Mouse (Mus musculus) intestine, embryonic 16.5 days (tissue): ENCODE results near the gene Tmem63a. TPM values are rescaled to one million over a fixed set of nuclear protein-coding genes. Genes with fewer than 3 reads are reported as not detected.

ENCODE experiments used
- ATAC-seq: fragments of 200-750 bp; cut with Nextera tagmentation; 2 replicates; pipeline ENCODE4 v1.8.0; 2017; ENCODE audit warnings: moderate TSS enrichment, moderate library complexity
- H3K27ac ChIP-seq: fragments of 300-500 bp; sonication (generic); 2 replicates; pipeline ENCODE4 v1.5.1; 2014; ENCODE audit warnings: mild to moderate bottlenecking, low read length
- H3K27me3 ChIP-seq: fragments of 300-500 bp; sonication (generic); replicated peaks from 2 replicates; pipeline ENCODE4 v1.6.1; 2014; ENCODE audit warnings: low read length, control low read depth, mixed read lengths; ENCODE audit not compliant: control insufficient read depth, insufficient read depth
- H3K36me3 ChIP-seq: fragments of 300-500 bp; sonication (generic); 2 replicates; pipeline ENCODE4 v1.6.1; 2014; ENCODE audit warnings: low read length, control low read depth; ENCODE audit not compliant: control insufficient read depth, insufficient read depth
- H3K4me1 ChIP-seq: fragments of 300-500 bp; sonication (generic); 2 replicates; pipeline ENCODE4 v1.6.1; 2014; ENCODE audit warnings: low read length, control low read depth, mixed read lengths; ENCODE audit not compliant: control insufficient read depth, insufficient read depth
- H3K4me2 ChIP-seq: fragments of 300-500 bp; sonication (generic); 2 replicates; pipeline ENCODE4 v1.6.1; 2014; ENCODE audit warnings: low read depth, low read length, control low read depth
- H3K4me3 ChIP-seq: fragments of 300-500 bp; sonication (generic); 2 replicates; pipeline ENCODE4 v1.5.1; 2014; ENCODE audit warnings: mild to moderate bottlenecking, low read length
- H3K9ac ChIP-seq: fragments of 300-500 bp; sonication (generic); 2 replicates; pipeline ENCODE4 v1.6.1; 2014; ENCODE audit warnings: low read depth, low read length
- H3K9me3 ChIP-seq: fragments of 300-500 bp; sonication (generic); 2 replicates; pipeline ENCODE4 v1.6.1; 2016; ENCODE audit warnings: low read length, control low read depth; ENCODE audit not compliant: control insufficient read depth
- WGBS: fragments of 180-500 bp; shearing (Covaris S2); extraction: QIAGEN DNeasy Blood & Tissue Kit; methylation state at CpG from one replicate; pipeline ENCODE4 v1.1.7; 2014; 5-methylcytosine and 5-hydroxymethylcytosine counted together
- polyA plus RNA-seq: library from polyadenylated mRNA; unstranded; fragments of >200 nt; fragmentation: Nextera tagmentation; extraction: Ambion mirVana; gene quantifications from 2 replicates; pipeline ENCODE4 v1.2.1, GENCODE M21; 2015

Gene Tmem63a
- polyA plus RNA-seq, 1 experiment from 2014 or later: 14.9 TPM

- 0 out of 2 replicates have a peak, but pooled peaks have one; percentile 13 for ATAC-seq
- WGBS: 3% methylated on average over 9 of the region's 9 CpGs
Observed at GRCm38 (mm10) chr1:180987759-180988158, 45.6 kb downstream of the Tmem63a start.

GRCm38 (mm10) chr1:180990671-180991070 lies 48.5 kb downstream of the Tmem63a start:
- Histone ChIP-seq H3K4me1 (no peaks in the 10 kb centered on the region), H3K36me3 (no peaks in the 10 kb centered on the region), H3K4me2 (no peak overlapping the region), H3K4me3 (no peak overlapping the region), H3K27me3 (no peaks in the 10 kb centered on the region), H3K9ac (no peak overlapping the region), H3K27ac (no peak overlapping the region), H3K9me3 (no peaks in the 10 kb centered on the region)
- WGBS: 64% methylated on average over 3 of the region's 3 CpGs
- ATAC-seq: no peak

More at GRCm38 (mm10) chr1:180987759-180988158, 45.6 kb downstream of the Tmem63a start:
- H3K9ac ChIP-seq: no peak overlapping the region
- no peaks in the 10 kb centered on the region for H3K9me3 ChIP-seq
- no peak overlapping the region for H3K27ac ChIP-seq
- no peaks in the 10 kb centered on the region for H3K27me3 ChIP-seq
- H3K36me3 ChIP-seq: no peaks in the 10 kb centered on the region
- no peaks in the 10 kb centered on the region for H3K4me1 ChIP-seq
- H3K4me3 ChIP-seq: no peak overlapping the region
- H3K4me2 ChIP-seq: no peak overlapping the region

GRCm38 (mm10) chr1:180992142-180992541 lies 50.0 kb downstream of the Tmem63a start:
- ATAC-seq: no peak
- no peak overlapping the region for H3K9ac ChIP-seq
- no peaks in the 10 kb centered on the region for H3K4me1 ChIP-seq
- H3K27me3 ChIP-seq: no peaks in the 10 kb centered on the region
- WGBS: 45% methylated on average over 3 of the region's 3 CpGs
- H3K4me3 ChIP-seq: no peak overlapping the region
- H3K36me3 ChIP-seq: no peaks in the 10 kb centered on the region
- no peaks in the 10 kb centered on the region for H3K9me3 ChIP-seq
- no peak overlapping the region for H3K4me2 ChIP-seq
- no peak overlapping the region for H3K27ac ChIP-seq

GRCm38 (mm10) chr1:181000501-181001092 lies 58.5 kb downstream of the Tmem63a start:
- Histone ChIP-seq H3K27me3 (no peaks in the 10 kb centered on the region), H3K9me3 (no peaks in the 10 kb centered on the region), H3K27ac (no peak overlapping the region), H3K4me1 (peaks cover 3% of the 10 kb centered on the region), H3K9ac (no peak overlapping the region), H3K4me2 (no peak overlapping the region), H3K4me3 (no peak overlapping the region), H3K36me3 (no peaks in the 10 kb centered on the region)
- ATAC-seq: peak; percentile 63; the same call in 1 of the 2 replicates
- 24% methylated on average over 10 of the region's 10 CpGs for WGBS

- Histone ChIP-seq H3K27ac (no peak overlapping the region), H3K4me1 (peaks cover 3% of the 10 kb centered on the region)
- WGBS: 90% methylated on average over 3 of the region's 3 CpGs
Observed at GRCm38 (mm10) chr1:181001217-181001616, 59.1 kb downstream of the Tmem63a start.

GRCm38 (mm10) chr1:181001621-181002020 lies 59.5 kb downstream of the Tmem63a start:
- H3K9ac ChIP-seq: no peak overlapping the region
- H3K36me3 ChIP-seq: no peaks in the 10 kb centered on the region
- H3K27me3 ChIP-seq: no peaks in the 10 kb centered on the region
- H3K27ac ChIP-seq: no peak overlapping the region
- H3K4me3 ChIP-seq: no peak overlapping the region
- WGBS: 86% methylated on average over 3 of the region's 3 CpGs
- no peak for ATAC-seq
- no peak overlapping the region for H3K4me2 ChIP-seq
- no peaks in the 10 kb centered on the region for H3K9me3 ChIP-seq
- peaks cover 3% of the 10 kb centered on the region for H3K4me1 ChIP-seq

More at GRCm38 (mm10) chr1:181001217-181001616, 59.1 kb downstream of the Tmem63a start:
- Histone ChIP-seq H3K4me3 (no peak overlapping the region), H3K27me3 (no peaks in the 10 kb centered on the region), H3K36me3 (no peaks in the 10 kb centered on the region), H3K9ac (no peak overlapping the region), H3K4me2 (no peak overlapping the region), H3K9me3 (no peaks in the 10 kb centered on the region)
- ATAC-seq: no peak

- H3K9ac ChIP-seq: no peak overlapping the region
- H3K9me3 ChIP-seq: no peaks in the 10 kb centered on the region
- peaks cover 3% of the 10 kb centered on the region for H3K4me1 ChIP-seq
- H3K27me3 ChIP-seq: no peaks in the 10 kb centered on the region
- no peak overlapping the region for H3K4me2 ChIP-seq
- H3K4me3 ChIP-seq: no peak overlapping the region
- no peak for ATAC-seq
- H3K36me3 ChIP-seq: no peaks in the 10 kb centered on the region
- H3K27ac ChIP-seq: no peak overlapping the region
- WGBS: 75% methylated on average over 2 of the region's 2 CpGs
Observed at GRCm38 (mm10) chr1:181003790-181004189, 61.6 kb downstream of the Tmem63a start.

GRCm38 (mm10) chr1:181005331-181005730 lies 63.2 kb downstream of the Tmem63a start:
- H3K4me2 ChIP-seq: no peak overlapping the region
- H3K27me3 ChIP-seq: no peaks in the 10 kb centered on the region
- peak; percentile 63 for ATAC-seq
- H3K9me3 ChIP-seq: no peaks in the 10 kb centered on the region
- 57% methylated on average over 8 of the region's 8 CpGs for WGBS
- H3K4me3 ChIP-seq: no peak overlapping the region
- H3K36me3 ChIP-seq: no peaks in the 10 kb centered on the region
- H3K9ac ChIP-seq: no peak overlapping the region
- no peaks in the 10 kb centered on the region; the same call in 1 of the 2 replicates for H3K4me1 ChIP-seq
- no peak overlapping the region for H3K27ac ChIP-seq

GRCm38 (mm10) chr1:181007831-181008230 lies 65.7 kb downstream of the Tmem63a start:
- H3K9ac ChIP-seq: no peak overlapping the region
- no peaks in the 10 kb centered on the region for H3K9me3 ChIP-seq
- no peak overlapping the region for H3K4me2 ChIP-seq
- no peak overlapping the region for H3K27ac ChIP-seq
- no peaks in the 10 kb centered on the region for H3K27me3 ChIP-seq
- no peak for ATAC-seq
- no peaks in the 10 kb centered on the region for H3K36me3 ChIP-seq
- H3K4me3 ChIP-seq: no peak overlapping the region
- WGBS: 85% methylated on average over 6 of the region's 6 CpGs
- no peaks in the 10 kb centered on the region; the same call in 1 of the 2 replicates for H3K4me1 ChIP-seq

- no peak overlapping the region for H3K4me3 ChIP-seq
- no peaks in the 10 kb centered on the region; the same call in 1 of the 2 replicates for H3K4me1 ChIP-seq
- no peak overlapping the region for H3K27ac ChIP-seq
- H3K27me3 ChIP-seq: no peaks in the 10 kb centered on the region
- no peaks in the 10 kb centered on the region for H3K9me3 ChIP-seq
- H3K9ac ChIP-seq: no peak overlapping the region
- H3K36me3 ChIP-seq: no peaks in the 10 kb centered on the region
- ATAC-seq: no peak
- 93% methylated on average over 2 of the region's 2 CpGs for WGBS
- no peak overlapping the region for H3K4me2 ChIP-seq
Observed at GRCm38 (mm10) chr1:181008266-181008665, 66.1 kb downstream of the Tmem63a start.
